Mouse (Mus musculus) heart, adult 2 months (tissue): Measurements from ENCODE around the gene Ntn1. TPM values are rescaled to one million over a fixed set of nuclear protein-coding genes. Genes with fewer than 3 reads are reported as not detected.

ENCODE experiments used
- DNase-seq, 2 experiments: peaks; one replicate each; pipeline ENCODE4 v3.0.0; 2021
- H3K27ac ChIP-seq: fragments of 200-600 bp; 2 replicates; pipeline ENCODE4 v1.8.1; 2022
- H3K27me3 ChIP-seq: fragments of 200-500 bp; 2 replicates; pipeline ENCODE4 v1.6.1; 2012; ENCODE audit warnings: mild to moderate bottlenecking, low read length, inconsistent platforms, mixed read lengths; ENCODE audit not compliant: control insufficient read depth, insufficient read depth
- H3K36me3 ChIP-seq: fragments of 200-500 bp; 2 replicates; pipeline ENCODE4 v1.6.1; 2012; ENCODE audit warnings: low read length, inconsistent platforms; ENCODE audit not compliant: control insufficient read depth, insufficient read depth
- H3K4me1 ChIP-seq: fragments of 200-500 bp; 2 replicates; pipeline ENCODE4 v1.6.1; 2011; ENCODE audit warnings: low read length; ENCODE audit not compliant: control insufficient read depth, insufficient read depth
- H3K4me3 ChIP-seq: fragments of 200-600 bp; 2 replicates; pipeline ENCODE4 v1.8.1; 2022
- H3K79me2 ChIP-seq: fragments of 200-500 bp; replicated peaks from 2 replicates; pipeline ENCODE4 v1.6.1; 2012; ENCODE audit warnings: mild to moderate bottlenecking, inconsistent platforms, low read length, moderate library complexity, mixed read lengths; ENCODE audit not compliant: control insufficient read depth, insufficient read depth
- H3K9ac ChIP-seq: fragments of 200-500 bp; 2 replicates; pipeline ENCODE4 v1.6.1; 2012; ENCODE audit warnings: low read depth, mild to moderate bottlenecking, control low read depth, inconsistent platforms, low read length, mixed read lengths
- CTCF ChIP-seq: fragments of 200-600 bp; IDR thresholded peaks from 2 replicates; pipeline ENCODE4 v1.8.1; 2022; ENCODE audit warnings: antibody characterized with exemption, mild to moderate bottlenecking, moderate library complexity
- EP300 ChIP-seq: fragments of 200-500 bp; IDR thresholded peaks from 2 replicates; pipeline ENCODE4 v1.6.1; 2011; ENCODE audit warnings: low read depth, low read length, control low read depth; ENCODE audit not compliant: insufficient read depth
- POLR2A ChIP-seq: fragments of 200-500 bp; IDR thresholded peaks from 2 replicates; pipeline ENCODE4 v1.6.1; 2011; ENCODE audit warnings: mild to moderate bottlenecking, low read depth, low read length, control low read depth; ENCODE audit not compliant: insufficient read depth
- WGBS: fragments of 180-500 bp; shearing (Covaris S2); methylation state at CpG from one replicate; pipeline ENCODE4 v1.1.7; 2018; 5-methylcytosine and 5-hydroxymethylcytosine counted together
- intact Hi-C: fragments of 180-260 bp; cut with DNase I; formaldehyde crosslinking; loops from one replicate; pipeline ENCODE4 v1.15.1; 2025
- polyA plus RNA-seq: library from polyadenylated mRNA; depleted of rRNA; stranded (reverse); fragments of >200 nt; gene quantifications from 2 replicates; pipeline ENCODE4 v1.2.3, GENCODE M21; 2012
- total RNA-seq, 2 experiments: library from RNA; stranded (reverse); gene quantifications; 2 replicates each; pipeline ENCODE4 v1.2.3; 2021

Gene Ntn1
- total and polyA plus RNA-seq, 3 experiments = 32.4 to 70.5 (median 55.1) TPM

GRCm38 (mm10) chr11:68442346-68442745 lies 41.7 kb upstream of the Ntn1 start:
- no peak for DNase-seq
- intact Hi-C loops = no loop called here
- Histone ChIP-seq H3K27ac (no peak overlapping the region), H3K79me2 (no peaks in the 10 kb centered on the region), H3K4me3 (no peak overlapping the region), H3K4me1 (no peaks in the 10 kb centered on the region), H3K36me3 (no peaks in the 10 kb centered on the region), H3K27me3 (no peaks in the 10 kb centered on the region), H3K9ac (no peak overlapping the region)
- TF ChIP-seq EP300 = no peak
- TF ChIP-seq CTCF = no peak
- TF ChIP-seq POLR2A = no peak
- WGBS = 81% methylated on average over 8 of the region's 8 CpGs

- H3K4me3 ChIP-seq = no peak overlapping the region
- WGBS = 66% methylated on average over 5 of the region's 5 CpGs
- intact Hi-C loops = no loop called here
- no peaks in the 10 kb centered on the region for H3K27me3 ChIP-seq
- no peaks in the 10 kb centered on the region for H3K4me1 ChIP-seq
- DNase-seq = no peak
- no peaks in the 10 kb centered on the region for H3K36me3 ChIP-seq
- no peaks in the 10 kb centered on the region for H3K79me2 ChIP-seq
- no peak overlapping the region for H3K9ac ChIP-seq
- no peak for TF ChIP-seq EP300
- no peak for TF ChIP-seq CTCF
- no peak for TF ChIP-seq POLR2A
- no peak overlapping the region for H3K27ac ChIP-seq
Observed at GRCm38 (mm10) chr11:68440965-68441364, 40.3 kb upstream of the Ntn1 start.

GRCm38 (mm10) chr11:68440100-68440499 lies 39.5 kb upstream of the Ntn1 start:
- TF ChIP-seq EP300 (no peak), CTCF (no peak), POLR2A (no peak)
- intact Hi-C loops = no loop called here
- no peak overlapping the region for H3K27ac ChIP-seq
- WGBS = 75% methylated on average over 9 of the region's 9 CpGs
- no peaks in the 10 kb centered on the region for H3K4me1 ChIP-seq
- H3K79me2 ChIP-seq = no peaks in the 10 kb centered on the region
- DNase-seq = no peak
- H3K36me3 ChIP-seq = no peaks in the 10 kb centered on the region
- H3K4me3 ChIP-seq = no peak overlapping the region
- H3K27me3 ChIP-seq = no peaks in the 10 kb centered on the region
- no peak overlapping the region for H3K9ac ChIP-seq

GRCm38 (mm10) chr11:68436376-68436775 lies 35.8 kb upstream of the Ntn1 start:
- no peak for DNase-seq
- no peak overlapping the region for H3K27ac ChIP-seq
- 79% methylated on average over 5 of the region's 5 CpGs for whole genome bisulfite sequencing
- no peak for TF ChIP-seq POLR2A
- no peak for TF ChIP-seq CTCF
- no peak overlapping the region for H3K9ac ChIP-seq
- H3K36me3 ChIP-seq = no peaks in the 10 kb centered on the region
- no peak overlapping the region for H3K4me3 ChIP-seq
- H3K79me2 ChIP-seq = no peaks in the 10 kb centered on the region
- intact Hi-C loops = no loop called here
- H3K27me3 ChIP-seq = no peaks in the 10 kb centered on the region
- no peaks in the 10 kb centered on the region for H3K4me1 ChIP-seq

- intact Hi-C loops = no loop called here
- no peak overlapping the region for H3K27ac ChIP-seq
- H3K79me2 ChIP-seq = no peaks in the 10 kb centered on the region
- no peak for TF ChIP-seq EP300
- no peak overlapping the region for H3K9ac ChIP-seq
- WGBS = 92% methylated on average over 4 of the region's 4 CpGs
- H3K4me1 ChIP-seq = no peaks in the 10 kb centered on the region
- no peak overlapping the region for H3K4me3 ChIP-seq
- no peaks in the 10 kb centered on the region for H3K36me3 ChIP-seq
- no peak for DNase-seq
- no peaks in the 10 kb centered on the region; the same call in 1 of the 2 replicates for H3K27me3 ChIP-seq
Observed at GRCm38 (mm10) chr11:68435601-68436000, 35.0 kb upstream of the Ntn1 start.

GRCm38 (mm10) chr11:68434697-68435096 lies 34.1 kb upstream of the Ntn1 start:
- intact Hi-C loops = loop anchor here (5.0 kb wide), 2 partner anchors 43 to 113 kb away; no protein-coding TSS in a partner anchor
- Histone ChIP-seq H3K4me3 (no peak overlapping the region), H3K9ac (no peak overlapping the region), H3K79me2 (no peaks in the 10 kb centered on the region), H3K36me3 (no peaks in the 10 kb centered on the region), H3K27me3 (no peaks in the 10 kb centered on the region; the same call in 1 of the 2 replicates), H3K27ac (no peak overlapping the region), H3K4me1 (no peaks in the 10 kb centered on the region)
- no peak for DNase-seq
- TF ChIP-seq POLR2A (no peak), CTCF (no peak), EP300 (no peak)
- 79% methylated on average over 2 of the region's 2 CpGs for WGBS
